Mouse (Mus musculus) left cerebral cortex, adult 11 months (tissue): Measurements from ENCODE around the gene 0610009B22Rik.

Experiments used
- DNase-seq: peaks from one replicate; pipeline ENCODE4 v3.0.0; 2022; ENCODE audit warnings: low spot score

Gene 0610009B22Rik

DNA sequence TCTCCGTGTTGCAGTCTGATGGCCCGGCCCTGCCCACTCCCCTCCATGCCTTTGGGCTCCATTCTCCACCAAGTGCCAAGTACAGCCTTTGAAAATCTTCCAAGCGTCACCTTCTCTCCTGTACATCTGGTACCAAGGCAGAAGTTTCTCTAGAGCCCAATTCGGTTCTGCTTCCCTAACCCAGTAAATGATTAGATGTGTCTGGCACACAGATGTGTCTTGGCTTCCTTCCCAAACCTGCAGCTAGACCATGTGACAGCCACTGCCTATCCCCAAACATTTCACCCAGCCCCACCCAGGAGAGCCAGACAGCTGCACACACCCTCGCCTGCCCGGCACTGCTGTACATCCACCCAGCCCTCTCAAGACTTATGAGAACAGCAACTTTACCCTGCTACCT, 30.0 kb downstream of the 0610009B22Rik start:
- DNase-seq = no peak

DNA sequence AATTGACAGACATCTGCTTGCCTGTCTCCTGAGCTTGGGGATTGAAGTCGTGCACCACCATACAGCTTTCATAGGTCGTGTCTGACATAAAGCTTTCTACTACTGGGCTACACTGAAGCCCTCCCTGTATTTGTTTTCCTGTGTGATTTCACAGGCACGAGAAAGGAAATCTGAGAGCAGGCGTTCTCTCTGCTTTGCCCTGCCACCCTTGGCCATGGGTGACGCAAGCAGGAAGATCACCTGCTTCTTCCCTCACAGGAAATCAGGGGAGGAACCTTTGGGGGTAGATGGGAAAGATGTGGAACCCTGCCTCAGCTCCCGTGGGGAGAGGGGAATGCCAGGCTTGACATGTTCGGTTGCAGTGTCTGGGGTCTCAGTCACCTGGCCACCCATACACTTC, 30.4 kb downstream of the 0610009B22Rik start:
- DNase-seq = no peak

DNA sequence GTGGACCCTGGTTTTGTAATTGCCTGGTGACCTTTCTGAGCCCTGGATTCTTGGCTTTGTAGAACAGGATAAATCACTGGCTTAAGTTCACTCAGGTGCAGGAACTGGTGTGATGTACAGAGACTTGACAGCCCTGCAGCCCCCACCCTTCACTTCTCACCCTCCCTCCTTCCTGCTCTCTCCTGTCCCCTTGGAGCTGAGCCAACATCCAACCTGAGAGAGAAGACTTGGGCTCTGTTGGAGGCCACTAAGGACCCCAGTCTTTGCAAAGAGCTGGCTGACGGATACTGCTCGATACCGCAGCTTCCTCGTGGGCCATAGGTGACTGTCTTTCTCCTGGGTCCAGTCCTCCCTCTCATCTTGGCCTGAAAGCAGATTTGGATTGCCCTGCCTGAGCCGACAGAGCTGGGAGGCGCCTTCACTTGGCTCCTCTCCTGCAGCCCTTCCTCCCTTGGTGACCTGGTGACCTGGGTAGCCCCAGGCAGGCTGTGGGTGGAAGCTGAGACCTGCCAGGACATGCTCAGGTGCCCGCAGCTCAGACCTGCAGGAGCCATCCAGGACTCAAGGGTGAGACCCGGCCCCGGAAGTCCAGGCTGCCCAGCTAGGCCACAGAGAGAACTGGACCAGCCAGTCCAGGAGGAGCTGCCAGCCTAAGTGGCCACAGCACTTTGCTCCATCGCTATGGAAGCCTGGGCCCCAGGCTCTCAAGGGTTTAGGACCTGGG, 31.7 kb downstream of the 0610009B22Rik start:
- DNase-seq = no peak

DNA sequence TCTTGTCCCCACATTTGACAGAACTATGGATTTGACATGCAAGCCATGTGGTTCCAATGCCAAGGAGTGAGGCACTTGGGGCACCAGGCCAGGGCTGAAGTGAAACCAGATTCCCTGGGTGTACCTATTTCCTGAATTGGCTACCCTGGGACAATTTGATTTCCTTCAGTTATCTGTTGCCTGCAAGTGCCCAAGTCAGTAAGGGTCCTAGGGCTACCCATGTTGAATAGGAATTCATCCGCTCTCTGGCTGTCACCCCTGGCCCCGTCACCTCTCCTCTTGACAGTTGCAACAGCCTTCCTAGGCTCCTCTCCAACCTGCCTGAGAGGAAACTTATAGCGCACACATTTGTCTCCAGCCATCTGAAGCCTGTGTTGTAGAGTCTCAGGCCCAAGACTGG, 33.8 kb downstream of the 0610009B22Rik start:
- DNase-seq = no peak

DNA sequence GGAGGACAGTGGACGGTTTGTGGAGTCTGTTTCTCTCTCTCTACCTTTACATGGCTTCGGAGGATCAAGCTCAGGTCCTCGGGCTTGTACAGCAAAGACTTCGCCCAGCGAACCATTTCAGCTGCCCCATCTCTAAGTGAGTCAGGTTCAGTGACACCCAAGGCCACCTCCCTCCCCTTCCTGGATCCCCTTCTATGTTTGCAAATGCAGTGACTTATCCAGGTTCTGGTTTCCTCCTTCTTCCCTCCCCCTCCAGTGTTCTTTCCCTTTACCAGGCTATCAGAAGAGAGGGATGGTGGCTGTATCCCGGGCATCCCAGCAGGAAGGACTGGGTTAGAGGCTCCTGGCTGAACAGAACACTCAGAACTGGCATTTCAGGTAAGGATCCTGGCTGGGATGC, 34.9 kb downstream of the 0610009B22Rik start:
- DNase-seq = no peak

DNA sequence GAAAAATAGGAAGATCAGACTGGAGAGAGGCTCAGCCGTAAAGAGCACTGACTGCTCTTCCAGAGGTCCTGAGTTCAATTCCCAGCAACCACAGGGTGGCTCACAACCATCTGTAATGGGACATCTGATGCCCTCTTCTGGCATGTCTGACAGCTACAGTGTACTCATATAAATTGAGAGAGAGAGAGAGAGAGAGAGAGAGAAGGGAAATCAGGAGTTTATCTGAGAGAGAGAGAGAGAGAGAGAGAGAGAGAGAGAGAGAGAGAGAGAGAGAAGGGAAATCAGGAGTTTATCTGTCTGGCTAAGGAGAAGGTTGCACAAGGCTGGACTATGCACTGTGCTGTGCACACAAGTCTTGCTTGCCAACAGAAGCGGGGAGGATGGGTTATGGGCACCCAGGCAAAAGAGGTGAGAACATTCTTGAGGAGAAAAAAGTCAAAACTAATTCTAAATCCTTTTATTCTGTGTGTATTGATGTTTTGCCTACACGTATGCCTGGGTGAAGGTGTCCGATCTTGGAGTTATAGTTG, 35.7 kb downstream of the 0610009B22Rik start:
- DNase-seq = no peak

DNA sequence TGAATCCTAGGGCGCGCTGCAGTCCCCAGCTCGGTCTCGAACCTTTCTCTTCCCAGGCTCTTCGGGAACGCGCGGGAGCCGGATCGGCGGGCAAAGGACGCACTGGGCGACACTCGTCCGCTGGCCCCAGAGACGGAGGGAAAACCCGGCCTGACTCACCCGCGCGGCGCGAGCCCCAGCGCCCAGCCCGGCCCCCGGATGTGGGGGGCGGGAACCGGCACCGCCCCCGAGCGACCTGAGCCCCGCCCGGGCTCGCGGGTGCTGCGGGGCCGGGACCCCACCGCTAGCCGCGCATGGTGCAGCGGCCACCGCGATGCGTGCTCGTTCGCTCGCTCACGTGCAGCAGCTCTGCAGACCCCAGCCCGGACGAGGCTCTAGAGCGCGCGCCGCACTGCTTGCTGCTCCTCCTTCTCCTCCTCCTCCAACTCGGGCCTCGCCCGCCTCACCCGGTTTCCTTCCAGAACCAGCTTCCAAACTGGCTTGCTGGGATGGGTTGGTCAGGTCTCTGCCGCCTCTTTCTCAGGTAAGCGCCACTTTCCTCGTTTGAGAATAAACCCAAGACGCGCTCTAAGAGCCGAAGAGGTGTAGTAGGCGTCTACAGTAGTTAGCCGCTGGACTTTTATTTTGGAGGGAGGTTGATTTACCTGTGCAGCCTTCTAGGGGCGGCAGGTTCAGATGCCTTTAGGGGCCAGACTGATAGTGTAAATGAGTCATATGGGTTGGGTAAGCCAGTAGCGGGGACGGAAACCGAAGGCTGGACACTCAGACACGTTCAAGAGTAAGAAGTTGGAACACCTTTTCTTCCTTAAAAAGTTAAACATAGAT, 37.8 kb downstream of the 0610009B22Rik start, which contains the start of the genes N4bp3 and D930048N14Rik:
N4bp3 (minus strand) TSS at position 152 of the 825 bp plus-strand sequence.
D930048N14Rik (plus strand) TSS at position 264 of the 825 bp plus-strand sequence.
- no peak for DNase-seq

DNA sequence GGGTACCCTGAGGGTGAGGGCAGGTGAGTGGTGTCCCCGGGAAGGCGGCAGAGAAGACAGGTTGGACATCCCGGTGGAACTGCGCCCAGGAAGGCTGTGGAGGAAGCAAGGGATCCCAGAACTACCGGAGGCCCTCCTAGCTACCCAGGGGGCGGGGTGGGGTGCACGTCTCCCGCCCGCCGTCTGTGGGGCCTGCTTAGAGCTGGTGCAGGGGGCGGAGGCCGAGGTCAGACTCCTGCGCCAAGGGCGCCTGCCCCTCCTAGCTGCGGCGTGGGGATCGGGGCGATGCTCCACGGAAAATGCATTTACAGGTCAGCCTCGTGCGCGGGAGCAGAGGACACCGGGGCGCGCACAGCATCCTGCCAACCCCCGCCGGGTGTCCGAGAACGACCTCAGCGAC, 38.4 kb downstream of the 0610009B22Rik start:
- DNase-seq = no peak

DNA sequence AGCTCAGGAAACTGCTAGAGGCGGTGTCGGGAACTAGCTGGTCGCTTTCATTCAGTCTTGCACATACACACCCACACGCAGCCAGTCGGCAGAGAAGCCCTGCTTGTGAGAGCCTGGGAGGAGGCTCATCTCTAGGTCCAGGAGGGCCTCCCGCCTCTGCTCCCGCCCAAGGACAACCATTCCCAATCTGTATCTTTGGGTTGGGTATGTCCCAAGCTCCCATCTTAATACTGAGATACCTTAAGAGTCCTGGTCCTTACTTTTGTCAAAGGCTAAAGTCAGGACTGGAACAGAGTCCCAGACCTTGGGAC, 38.8 kb downstream of the 0610009B22Rik start:
- DNase-seq = no peak

DNA sequence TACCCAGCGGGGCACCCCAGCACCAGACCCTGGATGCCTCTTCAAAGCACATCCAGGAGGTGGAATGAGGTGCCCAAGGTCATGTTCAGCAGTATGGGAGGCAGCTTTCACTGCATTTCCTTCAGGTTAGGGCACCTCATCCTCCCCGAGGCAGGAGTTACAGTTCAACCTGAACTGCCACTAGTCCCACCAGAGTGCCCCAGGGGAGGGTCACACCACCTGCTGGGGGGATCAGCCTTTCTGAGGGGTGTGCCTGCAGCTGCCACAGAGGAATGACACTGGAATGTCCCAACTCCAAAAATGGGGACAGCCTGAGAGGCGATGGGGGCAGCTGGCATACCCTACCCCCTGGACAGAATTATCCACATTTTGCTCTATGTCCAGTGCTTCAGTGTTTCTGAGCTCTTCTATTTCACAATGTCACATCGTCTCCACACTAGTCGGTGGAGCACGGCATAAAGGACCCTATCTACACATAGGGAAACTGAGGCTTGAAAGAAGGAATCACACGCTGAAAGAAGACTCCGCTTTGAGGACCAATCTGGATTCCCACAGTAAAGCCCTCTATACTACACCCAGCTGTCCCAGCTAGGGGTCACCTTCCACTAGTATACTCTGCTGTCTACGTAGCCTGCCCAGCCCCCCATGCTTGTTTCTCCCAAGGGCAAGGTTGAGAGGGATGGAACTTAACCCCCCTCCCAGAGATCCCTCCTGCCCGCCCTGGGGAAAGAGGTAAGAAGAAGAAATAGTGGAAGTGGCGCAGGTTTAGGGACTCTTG, 39.4 kb downstream of the 0610009B22Rik start:
- no peak for DNase-seq

DNA sequence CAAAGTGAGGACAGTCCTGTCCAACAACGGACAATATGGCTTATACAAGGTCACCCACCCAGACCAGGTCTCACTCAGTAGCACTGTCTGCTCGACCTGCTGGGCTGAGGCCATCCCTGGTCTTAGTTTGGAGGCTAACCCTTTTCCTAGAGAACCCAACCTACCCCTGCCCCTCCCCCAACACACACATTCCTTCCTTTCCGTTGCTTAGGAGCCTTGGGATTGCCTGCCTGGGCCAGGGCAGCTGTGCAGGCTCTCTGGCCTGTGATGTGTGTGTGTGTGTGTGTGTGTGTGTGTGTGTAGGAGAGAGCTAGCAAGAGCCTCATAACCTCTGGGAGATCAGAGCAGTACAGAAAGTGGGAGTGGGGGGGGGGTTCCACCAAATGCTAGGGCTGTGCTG, 40.1 kb downstream of the 0610009B22Rik start:
- no peak for DNase-seq

DNA sequence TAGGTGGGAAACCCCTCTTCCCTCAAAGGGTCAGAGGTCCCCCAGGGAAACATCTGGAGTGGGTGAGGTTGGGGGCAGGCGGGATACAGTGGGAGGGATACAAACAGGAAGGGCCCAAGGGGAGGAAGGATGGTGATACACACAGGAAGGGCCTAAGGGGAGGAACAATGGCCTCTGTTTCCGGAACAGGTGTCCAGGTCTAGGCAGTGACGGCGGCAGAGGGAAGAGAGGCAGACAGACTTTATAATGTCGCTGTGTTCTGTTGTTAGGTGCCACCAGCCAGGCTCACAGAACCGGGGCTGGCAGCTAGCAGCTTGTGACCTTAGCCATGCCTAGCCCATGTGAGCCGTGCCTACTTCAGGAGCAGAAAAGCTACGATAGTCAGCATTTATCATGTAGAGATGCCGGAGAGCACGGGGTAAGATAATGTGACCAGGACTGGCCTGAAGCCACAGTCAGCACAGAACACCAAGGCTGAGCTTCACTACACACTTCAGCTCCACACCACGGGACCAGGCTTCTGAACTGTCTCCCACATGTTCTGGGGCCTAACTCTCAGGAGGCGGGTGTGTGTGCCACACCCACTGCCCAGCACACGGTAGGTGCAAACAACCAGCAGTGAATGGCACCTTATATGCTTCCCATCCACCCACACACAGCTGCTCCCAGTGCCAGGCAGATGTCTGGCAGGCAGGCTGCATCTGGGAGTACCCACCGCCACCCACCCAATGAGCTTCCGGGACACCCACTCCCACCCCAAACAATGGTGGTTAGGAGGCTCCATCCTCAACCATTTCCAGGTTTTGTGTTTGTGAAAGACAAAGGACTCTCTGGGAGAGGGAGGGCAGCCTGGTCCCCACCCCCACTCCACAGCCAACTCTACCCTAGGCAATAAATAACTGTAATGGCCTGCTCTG, 41.7 kb downstream of the 0610009B22Rik start:
- no peak for DNase-seq

DNA sequence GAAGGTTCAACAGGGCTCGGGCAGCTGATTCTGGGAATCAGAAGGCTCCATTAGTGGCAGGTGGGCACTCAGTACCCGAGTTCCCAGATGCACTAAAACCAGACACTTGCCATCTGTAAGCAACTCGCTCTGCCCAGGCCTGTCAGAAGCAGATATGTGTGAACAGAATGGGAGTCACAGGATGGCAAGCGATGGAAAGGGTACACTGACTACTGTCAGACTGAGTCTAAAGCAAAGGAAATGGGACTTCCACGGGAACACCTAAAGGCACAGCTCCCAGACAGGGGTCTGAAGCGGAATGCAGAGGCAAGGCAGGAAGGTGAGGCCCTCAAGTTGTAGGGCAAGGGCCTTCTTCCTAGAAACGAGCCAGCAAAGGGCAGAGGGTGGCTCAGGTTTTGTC, 42.4 kb downstream of the 0610009B22Rik start:
- no peak for DNase-seq

DNA sequence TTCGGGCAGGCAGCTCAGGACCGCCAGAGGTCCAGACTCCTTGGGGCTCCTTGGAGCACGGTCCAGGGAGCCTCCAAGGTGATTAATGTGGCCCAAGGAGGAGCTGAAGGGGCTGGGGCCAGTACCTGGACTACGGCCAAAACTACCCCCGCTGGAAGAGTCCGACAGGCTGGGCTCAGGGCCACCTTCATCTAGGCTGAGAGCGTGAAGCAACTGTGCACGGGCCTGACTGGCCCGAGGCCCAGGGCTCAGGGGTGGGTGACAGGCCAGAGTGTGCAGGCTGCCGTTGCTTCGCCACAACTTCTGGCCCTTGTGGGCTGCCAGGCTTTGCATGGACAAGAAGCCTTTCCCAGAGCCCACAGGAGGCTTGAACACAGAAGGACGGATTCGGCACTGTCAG, 43.4 kb downstream of the 0610009B22Rik start:
- DNase-seq = no peak

DNA sequence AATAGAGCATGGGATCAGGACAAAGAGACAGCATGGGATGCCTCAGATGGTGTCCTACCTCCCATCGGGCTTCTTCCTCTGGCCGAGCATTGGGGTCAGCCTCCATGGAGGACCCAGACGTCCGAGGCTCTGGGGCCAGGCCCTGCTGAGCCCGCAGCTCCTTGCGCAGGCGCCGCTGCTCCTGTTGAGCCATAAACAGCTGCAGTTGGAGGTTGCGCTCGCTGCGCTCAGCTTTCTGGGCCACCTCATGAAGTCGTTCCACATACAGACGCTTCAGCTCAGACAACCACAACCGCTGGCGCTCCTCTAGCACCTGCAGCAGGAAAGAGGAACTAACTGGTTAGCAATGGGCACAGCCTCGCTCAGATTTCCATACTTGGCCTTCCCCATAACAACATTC, 44.5 kb downstream of the 0610009B22Rik start:
- no peak for DNase-seq

DNA sequence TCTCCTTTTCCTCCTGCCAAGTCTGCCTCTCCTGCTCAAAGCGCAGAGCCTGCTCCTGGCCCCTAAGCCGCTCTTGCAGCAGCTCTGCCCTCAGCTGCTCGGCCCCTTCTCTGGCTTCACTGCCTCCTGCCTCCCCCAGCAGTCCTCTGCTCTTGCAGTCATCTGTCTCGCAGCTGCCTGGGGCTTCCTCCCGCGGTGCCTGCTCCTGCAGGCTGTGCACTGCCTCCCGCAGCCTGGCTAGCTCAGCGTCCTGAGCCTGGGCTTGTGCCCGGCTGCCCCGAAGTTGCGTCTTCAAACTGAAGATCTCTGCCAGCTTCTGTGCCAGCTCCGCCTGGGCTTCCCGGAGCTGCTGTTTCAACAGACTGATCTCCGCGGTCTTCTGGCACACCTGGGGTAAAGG, 44.9 kb downstream of the 0610009B22Rik start:
- no peak for DNase-seq

DNA sequence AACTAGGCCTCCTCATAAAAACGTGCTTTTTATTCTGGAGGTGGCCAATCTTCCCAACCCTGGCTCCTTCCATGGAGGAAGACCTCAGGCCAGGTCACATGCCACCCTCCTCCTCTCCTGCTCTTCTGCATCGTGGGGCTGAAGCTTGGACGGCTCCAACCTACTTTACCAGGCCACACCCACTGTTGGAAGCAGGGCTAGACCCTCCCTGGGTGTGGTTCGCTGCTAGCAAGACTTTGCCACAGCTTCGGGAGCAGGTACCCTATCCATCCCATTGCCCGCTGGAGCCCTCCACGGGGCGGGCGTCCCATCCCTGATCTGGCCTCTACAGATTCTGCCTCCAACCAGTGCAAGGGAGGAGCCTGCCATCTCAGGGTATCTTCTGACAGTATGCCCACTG, 45.5 kb downstream of the 0610009B22Rik start:
- DNase-seq = no peak

DNA sequence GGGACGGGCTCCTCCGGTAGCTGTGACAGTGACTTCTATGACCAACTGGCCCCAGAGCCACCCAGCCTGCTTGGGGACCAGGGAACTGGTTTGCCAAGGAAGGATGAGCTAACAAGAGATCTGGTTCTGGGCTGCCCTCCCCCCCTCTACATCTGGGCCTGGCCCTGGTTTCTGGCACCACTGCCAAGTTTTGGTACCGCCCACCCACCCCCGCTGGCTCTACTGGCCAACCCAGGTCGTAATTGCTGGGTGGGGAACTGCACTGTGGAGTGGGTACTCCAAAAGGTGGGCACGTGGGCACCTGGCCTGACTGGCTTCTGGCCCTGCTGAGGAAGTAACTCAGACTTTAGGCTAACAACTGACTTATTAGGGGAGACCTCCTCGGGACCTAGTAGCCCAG, 47.9 kb downstream of the 0610009B22Rik start:
- no peak for DNase-seq

DNA sequence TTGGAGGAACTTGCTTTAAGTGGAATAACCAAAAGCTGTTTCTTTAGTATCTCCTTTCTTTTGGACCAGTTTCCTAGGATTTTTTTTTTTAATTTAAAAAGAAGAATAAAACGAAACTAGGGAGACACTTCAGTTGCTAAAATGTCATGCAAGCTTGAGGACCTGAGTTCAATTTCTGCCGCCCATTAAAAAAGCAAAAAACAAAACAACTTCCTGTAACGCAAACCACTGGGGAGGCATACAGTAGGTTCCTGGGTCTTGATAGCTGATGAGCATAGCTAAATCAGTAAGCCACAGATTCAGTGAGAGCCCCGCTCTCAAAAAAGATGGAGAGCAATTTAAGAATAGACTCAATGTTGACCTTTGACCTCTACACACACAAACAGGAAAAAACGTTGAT, 50.2 kb downstream of the 0610009B22Rik start:
- no peak for DNase-seq

DNA sequence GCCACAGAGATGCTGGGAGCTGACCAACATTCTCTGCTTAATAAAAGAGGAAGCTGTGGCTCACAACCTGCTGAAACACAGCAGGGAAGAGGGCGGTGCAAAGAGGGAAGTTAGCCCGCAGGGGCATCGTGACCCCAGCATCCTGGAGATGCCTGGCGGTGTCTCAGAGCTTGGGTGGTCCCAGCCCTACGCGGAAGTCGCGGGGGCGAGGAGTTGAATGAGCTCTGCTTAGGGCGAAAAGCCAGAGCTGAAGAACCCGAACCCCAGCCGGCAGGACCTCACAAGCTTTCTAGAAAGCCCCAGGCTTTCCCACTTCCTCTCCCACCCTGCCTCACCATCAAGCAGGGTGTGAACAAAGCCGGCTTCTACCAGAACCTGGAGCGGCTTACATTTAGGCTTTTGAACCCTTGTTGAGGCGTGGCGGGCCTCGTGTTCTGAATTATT, 50.7 kb downstream of the 0610009B22Rik start:
- DNase-seq = no peak

DNA sequence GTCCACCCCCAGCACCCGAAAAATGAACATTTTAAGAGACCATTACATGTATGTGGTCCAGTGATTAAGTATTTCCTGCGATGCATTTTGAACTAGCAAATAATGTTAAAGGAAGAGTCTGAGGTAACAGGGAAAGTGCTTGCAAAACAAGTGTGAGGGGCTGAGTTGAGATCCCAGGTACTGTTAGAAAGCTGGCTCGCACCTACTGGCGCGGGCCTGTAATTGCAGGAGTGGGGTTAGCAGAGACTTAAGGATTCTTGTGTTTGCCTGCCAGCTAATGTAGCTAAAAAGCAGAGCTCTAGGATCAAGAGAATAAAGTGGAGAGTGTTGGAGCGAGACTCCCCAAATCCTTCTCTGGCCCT, 52.4 kb downstream of the 0610009B22Rik start:
- DNase-seq = no peak
